Mouse (Mus musculus) neural tube, embryonic 15.5 days (tissue): ENCODE results near the gene Tnfrsf18. TPM values are rescaled to one million over a fixed set of nuclear protein-coding genes. Genes with fewer than 3 reads are reported as not detected.

Experiments used
- ATAC-seq: fragments of 200-750 bp; cut with Nextera tagmentation; 2 replicates; pipeline ENCODE4 v1.8.0; 2017; ENCODE audit warnings: mild to moderate bottlenecking, moderate TSS enrichment, moderate library complexity; ENCODE audit not compliant: low FRiP score
- H3K27ac ChIP-seq: fragments of 300-500 bp; sonication (generic); replicated peaks from 2 replicates; pipeline ENCODE4 v1.5.1; 2015; ENCODE audit warnings: mild to moderate bottlenecking, inconsistent platforms
- H3K27me3 ChIP-seq: fragments of 300-500 bp; sonication (generic); replicated peaks from 2 replicates; pipeline ENCODE4 v1.6.1; 2015; ENCODE audit warnings: inconsistent platforms
- H3K36me3 ChIP-seq: fragments of 300-500 bp; sonication (generic); 2 replicates; pipeline ENCODE4 v1.6.1; 2015; ENCODE audit warnings: inconsistent platforms
- H3K4me1 ChIP-seq: fragments of 300-500 bp; sonication (generic); 2 replicates; pipeline ENCODE4 v1.6.1; 2015; ENCODE audit warnings: inconsistent platforms
- H3K4me2 ChIP-seq: fragments of 300-500 bp; sonication (generic); 2 replicates; pipeline ENCODE4 v1.6.1; 2015; ENCODE audit warnings: inconsistent platforms, mild to moderate bottlenecking, moderate library complexity
- H3K4me3 ChIP-seq: fragments of 300-500 bp; sonication (generic); replicated peaks from 2 replicates; pipeline ENCODE4 v1.5.1; 2015; ENCODE audit warnings: mild to moderate bottlenecking, inconsistent platforms
- H3K9ac ChIP-seq: fragments of 300-500 bp; sonication (generic); replicated peaks from 2 replicates; pipeline ENCODE4 v1.6.1; 2015; ENCODE audit warnings: mild to moderate bottlenecking, inconsistent platforms
- H3K9me3 ChIP-seq: fragments of 300-500 bp; sonication (generic); replicated peaks from 2 replicates; pipeline ENCODE4 v1.6.1; 2016; ENCODE audit warnings: inconsistent platforms
- WGBS: fragments of 180-500 bp; shearing (Covaris S2); methylation state at CpG from one replicate; pipeline ENCODE4 v1.1.7; 2015; ENCODE audit warnings: mixed read lengths; 5-methylcytosine and 5-hydroxymethylcytosine counted together
- polyA plus RNA-seq: library from polyadenylated mRNA; unstranded; fragments of >200 nt; fragmentation: Nextera tagmentation; extraction: Ambion mirVana; gene quantifications from 2 replicates; pipeline ENCODE4 v1.2.1, GENCODE M21; 2015

Gene Tnfrsf18
- polyA plus RNA-seq: 1.8 and 3.3 TPM in 2 replicates

- Histone ChIP-seq H3K4me3 (no peak within 1 kb of the TSS), H3K36me3 (peaks cover 18% of the 10 kb centered on the region), H3K9me3 (no peaks in the 10 kb centered on the region), H3K9ac (no peak within 1 kb of the TSS), H3K4me2 (no peak within 1 kb of the TSS), H3K4me1 (peaks cover 14% of the 10 kb centered on the region), H3K27ac (no peak within 1 kb of the TSS), H3K27me3 (no peaks in the 10 kb centered on the region)
- 61% methylated on average over 4 of the region's 4 CpGs for WGBS
- ATAC-seq: no peak
Measured at GRCm38 (mm10) chr4:156026013-156026412, at the start of gene Tnfrsf18. TSS of gene Tnfrsf18 (plus strand) at chr4:156026164.

- H3K9me3 ChIP-seq: no peaks in the 10 kb centered on the region
- H3K4me3 ChIP-seq: no peak overlapping the region
- 78% methylated on average over 12 of the region's 12 CpGs for WGBS
- no peaks in the 10 kb centered on the region for H3K4me1 ChIP-seq
- H3K9ac ChIP-seq: no peak overlapping the region
- no peaks in the 10 kb centered on the region for H3K27me3 ChIP-seq
- no peak overlapping the region for H3K27ac ChIP-seq
- no peaks in the 10 kb centered on the region for H3K36me3 ChIP-seq
- ATAC-seq: no peak
- H3K4me2 ChIP-seq: no peak overlapping the region
Measured at GRCm38 (mm10) chr4:155981436-155982082, 44.4 kb upstream of the Tnfrsf18 start.

GRCm38 (mm10) chr4:155983788-155984187, 42.2 kb upstream of the Tnfrsf18 start:
- Histone ChIP-seq H3K36me3 (no peaks in the 10 kb centered on the region), H3K4me1 (no peaks in the 10 kb centered on the region), H3K4me2 (no peak overlapping the region), H3K9me3 (no peaks in the 10 kb centered on the region), H3K9ac (no peak overlapping the region), H3K4me3 (no peak overlapping the region), H3K27me3 (no peaks in the 10 kb centered on the region), H3K27ac (no peak overlapping the region)
- 23% methylated on average over 2 of the region's 2 CpGs for WGBS
- no peak for ATAC-seq

GRCm38 (mm10) chr4:155991211-155991907, 34.6 kb upstream of the Tnfrsf18 start:
- peak; percentile 6; the same call in 1 of the 2 replicates for ATAC-seq
- H3K27ac ChIP-seq: peak overlapping the region; percentile 97
- no peaks in the 10 kb centered on the region for H3K27me3 ChIP-seq
- peak overlapping the region; percentile 70 for H3K4me3 ChIP-seq
- peaks cover 41% of the 10 kb centered on the region for H3K4me1 ChIP-seq
- H3K36me3 ChIP-seq: peaks cover 4% of the 10 kb centered on the region; the same call in 1 of the 2 replicates
- no peaks in the 10 kb centered on the region for H3K9me3 ChIP-seq
- peak overlapping the region; percentile 82 for H3K9ac ChIP-seq
- 88% methylated on average over 22 of the region's 22 CpGs for WGBS
- peak overlapping the region; percentile 99 for H3K4me2 ChIP-seq

GRCm38 (mm10) chr4:155991908-155992230, 34.1 kb upstream of the Tnfrsf18 start:
- H3K4me3 ChIP-seq: peak overlapping the region; percentile 70
- no peaks in the 10 kb centered on the region for H3K9me3 ChIP-seq
- H3K4me2 ChIP-seq: peak overlapping the region; percentile 99
- H3K36me3 ChIP-seq: peaks cover 8% of the 10 kb centered on the region
- no peak; the same call in 1 of the 2 replicates for ATAC-seq
- H3K27me3 ChIP-seq: no peaks in the 10 kb centered on the region
- peak overlapping the region; percentile 97 for H3K27ac ChIP-seq
- 21% methylated on average over 37 of the region's 37 CpGs for WGBS
- peak overlapping the region; percentile 82 for H3K9ac ChIP-seq
- H3K4me1 ChIP-seq: peaks cover 41% of the 10 kb centered on the region

- peak within 1 kb of the TSS; percentile 70 for H3K4me3 ChIP-seq
- WGBS: under 1% methylated on average over 97 of the region's 99 CpGs
- ATAC-seq: peak; percentile 89
Measured at GRCm38 (mm10) chr4:155992241-155992905, 33.6 kb upstream of the Tnfrsf18 start, which contains the start of the genes B3galt6 and Sdf4. TSS of gene B3galt6 (minus strand) at chr4:155992649. TSS of gene Sdf4 (plus strand) at chr4:155992872.

GRCm38 (mm10) chr4:155992906-155993547, 32.9 kb upstream of the Tnfrsf18 start:
- Histone ChIP-seq H3K4me3 (peak overlapping the region; percentile 70), H3K9me3 (no peaks in the 10 kb centered on the region), H3K27ac (peak overlapping the region; percentile 99), H3K4me1 (peaks cover 41% of the 10 kb centered on the region), H3K4me2 (peak overlapping the region; percentile 77), H3K27me3 (no peaks in the 10 kb centered on the region), H3K9ac (peak overlapping the region; percentile 69), H3K36me3 (peaks cover 18% of the 10 kb centered on the region)
- peak; percentile 87 for ATAC-seq
- WGBS: under 1% methylated on average over 69 of the region's 70 CpGs

More at GRCm38 (mm10) chr4:155992241-155992905, 33.6 kb upstream of the Tnfrsf18 start, which contains the start of the genes B3galt6 and Sdf4:
- H3K27ac ChIP-seq: peak within 1 kb of the TSS; percentile 99
- peaks cover 41% of the 10 kb centered on the region for H3K4me1 ChIP-seq
- peak within 1 kb of the TSS; percentile 99 for H3K4me2 ChIP-seq
- no peaks in the 10 kb centered on the region for H3K27me3 ChIP-seq
- peaks cover 11% of the 10 kb centered on the region for H3K36me3 ChIP-seq
- H3K9ac ChIP-seq: peak within 1 kb of the TSS; percentile 82
- no peaks in the 10 kb centered on the region for H3K9me3 ChIP-seq

GRCm38 (mm10) chr4:155993606-155994005, 32.4 kb upstream of the Tnfrsf18 start:
- H3K9ac ChIP-seq: peak overlapping the region; percentile 69
- peak overlapping the region; percentile 77 for H3K4me2 ChIP-seq
- no peaks in the 10 kb centered on the region for H3K9me3 ChIP-seq
- peak overlapping the region; percentile 99 for H3K27ac ChIP-seq
- 6% methylated on average over 15 of the region's 15 CpGs for WGBS
- H3K27me3 ChIP-seq: no peaks in the 10 kb centered on the region
- peak overlapping the region; percentile 70 for H3K4me3 ChIP-seq
- H3K36me3 ChIP-seq: peaks cover 23% of the 10 kb centered on the region
- ATAC-seq: no peak
- peaks cover 41% of the 10 kb centered on the region for H3K4me1 ChIP-seq

GRCm38 (mm10) chr4:156004109-156004508, 21.9 kb upstream of the Tnfrsf18 start:
- H3K9ac ChIP-seq: no peak overlapping the region
- no peaks in the 10 kb centered on the region for H3K4me1 ChIP-seq
- H3K4me3 ChIP-seq: no peak overlapping the region
- H3K36me3 ChIP-seq: peaks cover 90% of the 10 kb centered on the region
- ATAC-seq: no peak
- no peaks in the 10 kb centered on the region for H3K27me3 ChIP-seq
- no peak overlapping the region for H3K4me2 ChIP-seq
- no peaks in the 10 kb centered on the region for H3K9me3 ChIP-seq
- 96% methylated on average over 3 of the region's 3 CpGs for WGBS
- no peak overlapping the region for H3K27ac ChIP-seq

- Histone ChIP-seq H3K4me2 (no peak overlapping the region), H3K4me1 (no peaks in the 10 kb centered on the region), H3K9me3 (no peaks in the 10 kb centered on the region), H3K4me3 (no peak overlapping the region), H3K36me3 (peaks cover 88% of the 10 kb centered on the region), H3K27ac (no peak overlapping the region), H3K9ac (no peak overlapping the region), H3K27me3 (no peaks in the 10 kb centered on the region)
- no peak for ATAC-seq
- 98% methylated on average over 4 of the region's 4 CpGs for WGBS
Measured at GRCm38 (mm10) chr4:156008369-156008768, 17.6 kb upstream of the Tnfrsf18 start.

- no peak within 1 kb of the TSS for H3K27ac ChIP-seq
- H3K9me3 ChIP-seq: no peaks in the 10 kb centered on the region
- no peaks in the 10 kb centered on the region for H3K4me1 ChIP-seq
- no peaks in the 10 kb centered on the region for H3K27me3 ChIP-seq
- no peak for ATAC-seq
- H3K36me3 ChIP-seq: peaks cover 50% of the 10 kb centered on the region
- H3K4me3 ChIP-seq: no peak within 1 kb of the TSS
- 89% methylated on average over 8 of the region's 8 CpGs for WGBS
- H3K4me2 ChIP-seq: no peak within 1 kb of the TSS
- H3K9ac ChIP-seq: no peak within 1 kb of the TSS
Measured at GRCm38 (mm10) chr4:156013637-156014036, 12.3 kb upstream of the Tnfrsf18 start, which contains the start of gene Tnfrsf4. TSS of gene Tnfrsf4 (plus strand) at chr4:156013843.
